Mouse (Mus musculus): Measurements from ENCODE around the gene Mageb3.
"Not testable (repeated sequence)": the region's sequence is repeated elsewhere in the genome, so short reads cannot be mapped to it uniquely, and the experiment has no call there.

Gene Mageb3

DNA sequence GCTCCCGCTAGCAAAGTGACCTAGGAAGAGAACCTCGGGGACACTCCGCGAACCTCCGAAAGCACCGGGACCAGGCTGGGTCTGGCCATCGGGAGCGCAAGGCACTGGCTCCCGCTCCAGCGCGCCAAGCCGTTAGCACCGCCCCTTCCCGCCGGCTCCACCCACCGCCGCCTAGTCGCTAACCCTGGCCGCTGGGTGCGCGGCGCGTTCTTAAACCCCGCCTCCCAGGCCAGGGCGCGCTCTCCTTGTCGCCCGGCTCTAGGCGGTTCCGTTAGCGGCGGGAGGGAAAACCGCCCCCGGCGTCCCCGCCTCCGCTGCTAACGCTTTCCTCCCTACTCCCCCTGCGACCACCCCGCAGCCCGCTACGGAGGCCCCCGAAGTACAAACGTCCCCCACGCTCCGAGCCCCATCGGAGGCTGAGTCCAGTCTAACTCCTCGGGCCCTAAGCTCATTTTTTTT lies at the start of gene Mageb3, which contains the start of gene Ctdspl2:
Mageb3 (minus strand) TSS at position 328 of the 459 bp plus-strand sequence.
Ctdspl2 (plus strand) TSS at position 237 of the 459 bp plus-strand sequence.
- peak; percentile 97 for DNase-seq (ENCODE audit: low spot score)

DNA sequence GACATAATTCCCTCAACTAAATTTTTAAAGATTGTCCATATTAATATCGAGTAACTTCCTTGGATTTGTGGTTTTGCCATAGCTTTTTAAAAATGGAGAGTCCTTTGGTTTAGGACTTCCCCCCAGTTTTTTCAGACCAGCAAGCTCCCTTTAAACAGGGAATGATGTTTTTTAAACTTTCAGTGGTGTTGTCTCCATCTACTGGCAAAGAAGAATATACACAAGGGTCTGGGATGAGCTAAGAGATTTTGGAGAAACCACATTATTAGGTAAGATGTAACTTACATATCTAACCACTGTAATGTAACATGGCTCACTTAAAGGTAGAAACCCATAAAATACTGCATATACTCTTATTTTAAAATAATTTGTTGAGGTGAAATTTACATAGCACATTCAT lies 39.8 kb upstream of the Mageb3 start:
- DNase-seq (ENCODE audit: low spot score) = no peak

DNA sequence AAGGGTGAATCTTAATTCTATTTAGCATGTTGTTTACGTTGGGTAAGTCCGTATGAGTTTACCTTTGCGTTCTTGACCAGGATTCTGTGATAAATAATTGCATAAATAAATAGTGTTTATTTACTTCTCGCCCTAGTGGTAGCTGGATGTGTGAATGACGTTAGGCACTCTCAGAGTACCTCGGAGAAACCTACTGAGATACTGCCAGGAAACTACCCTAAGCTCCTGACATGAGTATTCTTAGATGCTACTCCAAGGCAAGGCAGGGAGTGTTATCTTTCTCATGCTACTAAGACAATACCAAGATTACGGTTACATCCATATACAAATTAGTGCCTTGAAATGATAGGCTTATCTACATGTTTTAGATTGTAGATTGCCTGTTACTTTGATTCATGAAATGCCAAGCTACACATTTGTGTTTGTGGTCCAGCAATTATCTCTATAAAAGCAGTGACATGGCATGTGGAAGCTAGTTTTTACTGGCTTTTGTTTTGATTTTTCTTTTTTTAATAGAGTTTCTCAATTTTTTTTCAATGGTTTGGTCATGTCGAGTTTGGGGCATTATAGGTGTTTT lies 1.4 kb upstream of the Mageb3 start:
- DNase-seq (ENCODE audit: low spot score) = no peak

DNA sequence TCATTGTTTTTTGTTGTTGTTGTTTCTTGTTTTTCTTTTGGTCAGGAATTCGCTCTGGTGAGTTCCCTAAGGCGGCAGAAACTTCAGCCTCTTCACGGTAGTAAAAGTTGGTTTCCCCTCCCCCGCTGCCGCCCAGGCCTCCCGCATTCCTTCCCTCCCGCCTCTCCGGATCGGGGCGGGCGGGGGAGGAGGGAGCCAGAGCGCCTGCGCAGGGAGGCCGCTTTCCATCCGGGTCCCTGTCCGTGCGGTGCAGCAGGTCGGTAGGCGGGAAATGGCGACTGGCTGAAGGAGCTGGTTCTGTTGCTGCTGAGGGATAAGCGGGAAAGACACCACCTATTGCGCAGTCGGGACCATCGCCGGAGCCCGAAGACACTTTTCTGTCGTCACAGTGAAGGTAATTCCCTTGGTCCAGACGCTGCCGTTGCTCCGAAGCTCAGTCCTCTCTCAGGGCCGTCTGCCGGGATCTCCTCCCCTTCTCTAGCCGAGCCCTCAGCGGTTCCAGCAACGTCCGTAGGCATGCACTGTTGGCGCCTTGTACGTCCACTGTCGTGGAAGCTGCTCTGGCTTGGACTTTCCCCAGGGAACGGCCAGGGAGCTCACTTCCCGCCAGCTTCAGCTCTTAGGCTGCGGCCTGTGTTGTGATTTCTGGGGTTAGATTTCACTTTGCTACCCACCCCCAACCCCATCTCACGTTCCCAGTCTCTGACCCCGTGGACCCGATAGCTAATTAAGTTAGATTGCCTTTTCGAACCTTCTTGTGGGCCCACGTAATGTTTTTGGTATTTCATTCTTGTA lies 529 bp upstream of the Mageb3 start:
- peak; percentile 95 for DNase-seq (ENCODE audit: low spot score)

DNA sequence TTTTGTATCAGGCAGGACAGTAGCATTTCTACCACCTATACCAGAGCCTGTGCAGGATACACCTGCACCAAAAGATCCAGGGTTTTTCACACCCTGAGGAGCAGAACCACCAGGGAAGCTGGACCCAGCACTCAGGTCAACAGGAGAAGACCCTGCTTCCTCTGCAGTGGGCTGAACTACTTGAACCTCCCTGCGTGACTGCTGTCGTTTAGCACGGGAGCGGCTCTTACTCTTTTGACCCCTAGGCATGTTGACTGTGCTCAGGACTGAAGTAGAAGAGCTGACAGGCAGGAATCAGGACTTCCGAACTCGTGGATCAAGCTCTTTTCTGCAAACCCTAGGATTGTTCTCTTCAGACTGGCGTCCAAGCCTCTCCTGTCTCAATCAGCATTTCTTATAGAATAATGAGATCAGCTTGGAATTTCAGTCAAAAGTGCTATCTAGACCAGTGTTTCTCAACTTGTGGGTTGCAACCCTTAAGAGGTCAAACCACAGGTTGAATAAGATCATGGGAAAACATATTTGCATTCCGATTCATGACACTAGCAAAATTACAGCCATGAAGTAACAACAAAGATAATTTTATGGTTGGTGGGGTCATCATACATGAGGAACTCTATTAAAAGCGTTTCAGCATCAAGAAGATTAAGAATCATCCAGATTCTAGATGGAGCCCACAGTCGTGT lies 778 bp downstream of the Mageb3 start:
- no peak for DNase-seq (ENCODE audit: low spot score)

DNA sequence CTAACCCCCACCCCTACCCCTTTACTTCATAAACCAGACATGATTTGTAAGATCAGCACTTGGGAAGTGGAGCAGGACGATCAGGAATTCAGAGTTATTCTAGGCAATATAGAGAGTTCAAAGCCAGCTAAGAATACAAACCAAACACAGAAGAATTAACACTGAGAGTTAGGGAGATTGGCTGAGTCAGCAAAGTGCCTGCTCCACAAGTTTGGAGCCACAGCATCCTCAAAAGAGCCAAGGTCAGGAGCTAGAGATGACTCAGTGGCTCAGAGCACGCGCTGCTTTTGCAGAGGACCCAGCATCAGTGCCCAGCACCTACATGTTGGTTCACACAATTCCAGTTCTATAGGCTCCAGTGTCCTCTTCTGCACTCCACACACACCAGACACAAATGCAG lies 12.5 kb downstream of the Mageb3 start:
- DNase-seq (ENCODE audit: low spot score) = no peak

DNA sequence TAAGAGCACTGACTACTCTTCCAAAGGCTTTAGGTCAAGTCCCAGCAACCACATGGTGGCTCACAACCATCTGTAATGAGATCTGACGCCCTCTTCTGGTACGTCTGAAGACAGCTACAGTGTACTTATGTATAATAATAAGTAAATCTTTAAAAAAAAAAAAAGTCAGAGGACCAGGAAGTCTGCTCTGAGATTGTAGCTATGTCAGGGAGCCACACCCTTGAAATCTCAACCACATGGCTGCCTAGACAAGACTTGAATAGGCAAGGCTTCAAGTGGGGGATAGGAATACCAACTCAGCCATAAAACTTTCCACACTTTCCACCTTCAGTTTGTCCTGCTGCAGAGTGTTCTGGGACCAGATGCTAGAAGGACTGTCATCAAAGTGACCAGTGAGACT lies 18.3 kb downstream of the Mageb3 start:
- DNase-seq (ENCODE audit: low spot score) = not testable (repeated sequence)

DNA sequence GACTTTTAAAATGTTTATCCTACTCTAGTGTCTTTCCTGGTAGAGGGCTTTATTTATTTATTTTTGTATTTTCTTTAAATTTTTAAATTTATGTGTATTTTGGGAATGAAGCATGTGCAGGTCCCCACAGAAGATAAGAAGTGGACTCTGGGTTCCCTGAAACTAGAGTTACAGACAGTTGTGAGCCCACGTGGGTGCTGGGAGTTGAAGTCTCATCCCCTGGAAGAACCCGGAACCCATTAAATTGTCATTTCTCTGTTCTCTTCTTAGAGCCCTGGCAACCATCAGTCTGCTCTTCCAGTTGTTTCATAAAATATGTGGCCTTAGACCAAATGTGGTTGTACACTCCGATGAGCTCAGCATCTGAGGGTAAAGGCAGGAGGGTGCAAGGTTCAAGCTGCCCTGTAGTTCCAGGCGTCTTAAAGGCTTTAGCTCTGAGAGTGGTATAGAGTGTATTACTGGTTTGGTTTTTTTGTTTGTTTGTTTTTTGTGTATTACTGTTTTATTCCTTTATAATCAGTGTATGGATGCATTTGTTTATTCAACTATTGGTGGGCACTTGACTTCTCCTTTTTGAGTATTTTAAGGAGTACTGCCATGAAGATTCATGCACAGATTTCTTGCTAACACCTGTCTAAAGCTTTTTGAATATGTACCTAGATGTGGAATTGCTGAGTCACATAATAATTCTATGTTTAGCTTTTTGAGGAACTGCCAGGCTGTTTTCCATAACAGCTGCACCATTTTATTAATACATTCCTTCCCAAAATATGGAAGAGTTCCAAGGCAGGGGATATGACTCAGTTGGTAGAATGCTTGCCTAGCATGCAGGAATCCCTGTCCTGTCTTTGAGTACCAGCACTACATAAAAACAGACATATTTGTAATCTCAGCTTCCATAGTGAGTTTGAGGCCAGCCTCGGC lies 39.6 kb downstream of the Mageb3 start:
- DNase-seq (ENCODE audit: low spot score) = no peak

DNA sequence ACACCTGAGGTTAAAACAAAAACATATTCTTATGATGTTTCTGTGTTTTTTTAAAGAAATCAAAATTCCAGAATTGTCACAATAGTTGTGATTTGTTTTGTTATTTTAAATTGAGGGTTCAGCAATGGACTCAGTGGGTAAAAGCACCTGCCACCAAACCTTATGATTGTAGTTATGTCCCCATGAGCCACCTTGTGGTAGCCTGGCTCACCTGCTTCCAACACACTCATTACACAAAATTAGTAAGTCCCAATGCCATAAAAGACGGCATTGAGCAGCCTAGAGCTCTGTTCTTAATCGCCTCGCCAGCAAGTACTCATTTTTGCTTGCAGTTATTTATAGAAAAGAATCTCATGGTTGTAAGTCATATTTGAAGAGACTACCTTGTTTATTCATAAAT lies 45.9 kb downstream of the Mageb3 start:
- no peak for DNase-seq (ENCODE audit: low spot score)

Data from urinary bladder, postnatal 25 days (tissue).